Mouse (Mus musculus): ENCODE data around the gene Nell2. TPM values are rescaled to one million over a fixed set of nuclear protein-coding genes. Genes with fewer than 3 reads are reported as not detected.

Nell2 gene
- not detected for polyA plus RNA-seq (2017; shearing (Covaris generic))

DNA sequence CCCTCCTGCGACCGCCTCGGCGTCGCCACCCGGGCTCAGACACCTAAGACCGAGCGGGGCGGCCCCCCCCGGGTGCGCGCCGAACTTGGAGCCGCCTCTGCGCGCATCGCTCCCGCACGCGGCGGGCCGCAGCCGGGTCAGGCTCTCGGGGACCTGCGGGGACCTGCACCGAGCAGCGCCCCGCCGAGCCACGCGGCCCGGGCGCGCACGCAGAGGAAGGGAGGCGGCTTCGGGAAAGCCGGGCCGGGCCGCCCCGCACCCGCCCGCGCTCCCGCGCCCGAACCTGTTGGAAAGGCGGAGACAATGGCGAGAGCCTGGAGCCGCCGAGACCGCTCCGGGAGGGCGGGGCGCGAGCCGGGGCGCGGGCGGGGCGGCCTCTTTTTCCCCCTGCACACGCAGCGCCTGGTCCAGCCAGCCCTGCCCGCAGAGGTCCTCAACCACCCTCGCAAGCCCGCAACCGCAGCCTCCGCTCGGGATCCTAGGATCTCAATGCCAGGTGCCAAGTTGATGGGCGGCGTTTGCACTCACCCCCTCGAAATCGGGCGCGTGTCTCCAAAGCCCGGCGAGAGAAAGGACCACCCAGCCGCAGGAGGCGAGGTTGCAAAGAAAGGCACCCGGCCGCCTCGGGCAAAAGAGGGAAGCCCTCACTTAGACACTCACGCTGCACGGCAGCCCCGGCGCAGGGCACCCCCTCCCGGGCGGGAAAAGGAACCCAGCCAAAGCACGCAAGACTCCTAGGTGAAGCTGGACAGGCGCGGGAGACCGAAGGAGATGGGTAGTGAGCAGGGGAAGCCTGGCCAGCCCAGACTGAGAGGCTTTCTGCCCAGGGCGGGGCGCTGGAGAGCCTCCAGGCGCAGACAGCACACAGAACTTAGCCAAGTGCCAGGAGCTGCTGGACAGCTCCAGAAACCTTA is at the start of gene Nell2:
Gene Nell2 (minus strand): TSS at position 612 of the 914 bp plus-strand sequence.

Other genes with a start within 250 kb of the Nell2 start
- 0.40 TPM for gene Dbx2, start 127.4 kb upstream of the Nell2 start, polyA plus RNA-seq (2017; shearing (Covaris generic))